Mouse (Mus musculus) myocyte (in vitro differentiated cells): ENCODE measurements around the gene Pdia6.

Experiments used
- CEBPB ChIP-seq: IDR thresholded peaks from 2 replicates; pipeline ENCODE4 v1.6.1; 2011; ENCODE audit warnings: mild to moderate bottlenecking, moderate library complexity; ENCODE audit not compliant: poor library complexity, insufficient read depth, severe bottlenecking
- E2F4 ChIP-seq: IDR thresholded peaks from one replicate; pipeline ENCODE4 v1.6.1; 2011; ENCODE audit warnings: mild to moderate bottlenecking, control low read depth, moderate library complexity; ENCODE audit not compliant: insufficient read depth
- MAX ChIP-seq: IDR thresholded peaks from one replicate; pipeline ENCODE4 v1.6.1; 2011; ENCODE audit warnings: low read depth, mild to moderate bottlenecking, control low read depth
- MYOG ChIP-seq, 3 experiments: IDR thresholded peaks; one replicate each; pipeline ENCODE4 v1.6.1; 2011; ENCODE audit warnings: control low read depth in 2 of 3, low read depth in 2 of 3, mild to moderate bottlenecking in 2 of 3; ENCODE audit not compliant: insufficient read length in 2 of 3, control insufficient read depth in 1 of 3, insufficient read depth in 1 of 3
- POLR2A ChIP-seq: IDR thresholded peaks from one replicate; pipeline ENCODE4 v1.6.1; 2011; ENCODE audit warnings: low read depth, mild to moderate bottlenecking, control low read depth, moderate library complexity; ENCODE audit not compliant: insufficient read length
- POLR2AphosphoS2 ChIP-seq: IDR thresholded peaks from one replicate; pipeline ENCODE4 v1.6.1; 2011; ENCODE audit warnings: low read depth, control low read depth; ENCODE audit not compliant: insufficient read length
- REST ChIP-seq: IDR thresholded peaks from one replicate; pipeline ENCODE4 v1.6.1; 2011; ENCODE audit warnings: mild to moderate bottlenecking, control low read depth, moderate library complexity; ENCODE audit not compliant: insufficient read depth, insufficient read length
- TCF12 ChIP-seq: IDR thresholded peaks from one replicate; pipeline ENCODE4 v1.6.1; 2011; ENCODE audit warnings: mild to moderate bottlenecking, control low read depth; ENCODE audit not compliant: poor library complexity, insufficient read depth, severe bottlenecking
- USF1 ChIP-seq: IDR thresholded peaks from one replicate; pipeline ENCODE4 v1.6.1; 2011; ENCODE audit warnings: low read depth, mild to moderate bottlenecking, control low read depth, moderate library complexity

DNA sequence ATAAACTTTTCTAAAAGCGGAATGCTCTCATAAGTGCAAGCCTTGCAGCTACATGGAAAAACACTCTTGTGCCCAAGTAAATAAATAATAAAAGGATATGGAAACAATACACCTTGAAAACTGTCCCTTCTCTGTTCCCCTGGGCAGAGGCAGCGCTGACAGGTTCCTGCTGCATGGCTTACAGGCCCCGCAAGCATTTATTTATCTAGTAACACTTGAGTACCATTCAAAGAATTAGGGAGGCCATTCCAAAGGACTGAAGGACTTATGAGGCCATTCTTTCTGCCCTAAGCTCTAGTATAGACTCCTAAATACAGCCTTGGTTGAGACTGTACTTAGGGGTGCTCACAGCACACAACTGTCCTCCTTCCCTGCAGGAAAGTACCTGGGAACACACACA, 52.1 kb downstream of the Pdia6 start:
- TF ChIP-seq MAX (no peak), POLR2AphosphoS2 (no peak), POLR2A (no peak), E2F4 (no peak), CEBPB (no peak), USF1 (no peak), TCF12 (no peak), REST (no peak), MYOG (IDR thresholded peaks at IDR 0.05; ENCODE audit: control insufficient read depth in 1 of 3, insufficient read depth in 1 of 3, insufficient read length in 2 of 3, low read depth in 2 of 3) (no peak)
